Mouse (Mus musculus) gastrocnemius, adult 18-20 months (tissue): ENCODE results near the gene C1d. TPM values are rescaled to one million over a fixed set of nuclear protein-coding genes. Genes with fewer than 3 reads are reported as not detected.
"Not testable (repeated sequence)": the region's sequence is repeated elsewhere in the genome, so short reads cannot be mapped to it uniquely, and the experiment has no call there.

Experiments
- DNase-seq: peaks from one replicate; pipeline ENCODE4 v3.0.0; 2021; ENCODE audit warnings: low spot score
- long read RNA-seq, 2 experiments: library from polyadenylated mRNA; stranded (forward); transcript quantifications; one replicate each; pipeline ENCODE4 v2.0.0; 2021
- total RNA-seq, 2 experiments: library from RNA; stranded (reverse); gene quantifications; 2 replicates each; pipeline ENCODE4 v1.2.3; 2021

C1d gene
- total RNA-seq: 10 to 100 TPM; 33.1 to 35.7 TPM
- long read RNA-seq, experiment 1, transcript C1d-201 (5 exons, 2,981 nt): major isoform, 55 of 59 reads
- long read RNA-seq, experiment 1, partial matches to known transcripts: 1 of 59 reads
- long read RNA-seq, experiment 1, other reads (novel, unspliced or antisense): 2 of 59 reads
- long read RNA-seq, experiment 2, transcript C1d-201 (5 exons, 2,981 nt): major isoform, 37 of 42 reads
- long read RNA-seq, experiment 2, partial matches to known transcripts: 2 of 42 reads
- long read RNA-seq, experiment 2, other reads (novel, unspliced or antisense): 1 of 42 reads

GRCm38 (mm10) chr11:17257443-17257842 lies at the start of gene C1d:
C1d (plus strand) TSS chr11:17257579.
- peak; percentile 95 for DNase-seq

GRCm38 (mm10) chr11:17211258-17212140 lies 45.9 kb upstream of the C1d start, which contains the start of gene Pno1:
Pno1 (minus strand) TSS chr11:17211568.
- peak; percentile 97 for DNase-seq

- DNase-seq: no peak
These were observed 45.3 kb upstream of the C1d start for GRCm38 (mm10) chr11:17212141-17212495.

- DNase-seq: no peak
These were observed 44.4 kb upstream of the C1d start for GRCm38 (mm10) chr11:17212903-17213509.

- no peak for DNase-seq
These were observed 41.9 kb upstream of the C1d start for GRCm38 (mm10) chr11:17215475-17215874.

- DNase-seq: no peak
These were observed 36.3 kb upstream of the C1d start for GRCm38 (mm10) chr11:17221126-17221525.

- no peak for DNase-seq
These were observed 24.6 kb upstream of the C1d start for GRCm38 (mm10) chr11:17232792-17233191.

GRCm38 (mm10) chr11:17236449-17237037 lies 20.8 kb upstream of the C1d start:
- no peak for DNase-seq

GRCm38 (mm10) chr11:17238598-17238997 lies 18.8 kb upstream of the C1d start:
- not testable (repeated sequence) for DNase-seq

GRCm38 (mm10) chr11:17248715-17249114 lies 8.7 kb upstream of the C1d start:
- DNase-seq: no peak

GRCm38 (mm10) chr11:17256813-17257365 lies 490 bp upstream of the C1d start:
- DNase-seq: no peak

GRCm38 (mm10) chr11:17257861-17258260 lies 482 bp downstream of the C1d start:
- no peak for DNase-seq

- DNase-seq: no peak
These were observed 9.8 kb downstream of the C1d start for GRCm38 (mm10) chr11:17267176-17267575.

GRCm38 (mm10) chr11:17268801-17269200 lies 11.4 kb downstream of the C1d start:
- DNase-seq: peak; percentile 40

GRCm38 (mm10) chr11:17279959-17280358 lies 22.6 kb downstream of the C1d start:
- DNase-seq: peak; percentile 32

- no peak for DNase-seq
These were observed 26.7 kb downstream of the C1d start for GRCm38 (mm10) chr11:17284055-17284454.

GRCm38 (mm10) chr11:17288884-17289283 lies 31.5 kb downstream of the C1d start:
- no peak for DNase-seq

- DNase-seq: peak; percentile 6
These were observed 48.9 kb downstream of the C1d start for GRCm38 (mm10) chr11:17306007-17306891.

- DNase-seq: no peak
These were observed 50.1 kb downstream of the C1d start for GRCm38 (mm10) chr11:17307457-17307856.
